Mouse (Mus musculus) brain, embryonic 14.5 days (tissue): ENCODE measurements at regions not wholly inside any gene's neighbourhood (a gene's known extent, or its start where the extent isn't known, plus 50 kb on each side); places are given as distances from the start of the nearest gene placed in this dataset.
"Not testable (repeated sequence)": the region's sequence is repeated elsewhere in the genome, so short reads cannot be mapped to it uniquely, and the experiment has no call there.

Experiments
- DNase-seq: peaks from one replicate; pipeline ENCODE4 v3.0.0-alpha.2; 2011; ENCODE audit warnings: low read depth
- POLR2A ChIP-seq: fragments of 200-500 bp; IDR thresholded peaks from 2 replicates; pipeline ENCODE4 v1.6.1; 2012; ENCODE audit warnings: mild to moderate bottlenecking, inconsistent platforms, borderline replicate concordance; ENCODE audit not compliant: poor library complexity, insufficient read depth, insufficient read length, severe bottlenecking; ENCODE audit errors: extremely low read depth

DNA sequence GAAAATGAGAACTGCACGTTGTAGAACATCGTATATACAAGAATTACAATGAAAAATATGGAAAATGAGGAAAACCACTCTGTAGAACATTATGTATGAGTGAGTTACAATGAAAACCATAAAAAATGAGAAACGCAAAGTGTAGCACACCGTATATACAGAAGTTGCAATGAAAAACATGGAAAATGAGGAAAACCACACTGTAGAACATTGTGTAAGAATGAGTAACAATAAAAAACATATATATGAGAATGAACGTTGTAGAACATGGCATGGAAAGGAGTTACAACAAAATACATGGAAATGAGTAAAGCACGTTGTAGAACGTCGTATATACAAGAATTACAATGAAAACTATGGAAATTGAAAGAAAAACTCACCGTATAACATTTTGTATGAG lies 378.6 kb downstream of the Gm3376 start:
- DNase-seq: peak; percentile 87

DNA sequence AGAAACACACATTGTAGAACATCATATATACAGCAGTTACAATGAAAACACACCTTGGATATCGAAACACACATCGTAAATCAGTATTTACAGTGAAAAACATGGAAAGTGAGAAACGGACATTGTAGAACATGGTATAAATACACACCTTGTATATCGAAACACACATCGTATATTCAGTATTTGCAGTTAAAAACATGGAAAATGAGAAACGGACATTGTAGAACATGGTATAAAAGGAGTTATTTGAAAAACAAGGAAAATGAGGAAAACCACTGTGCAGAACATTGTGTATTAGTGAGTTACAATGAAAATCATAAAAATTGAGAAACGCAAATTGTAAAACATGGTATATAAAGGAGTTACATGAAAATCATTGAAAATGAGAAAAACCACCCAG lies 379.2 kb downstream of the Gm3376 start:
- not testable (repeated sequence) for DNase-seq

- DNase-seq: peak; percentile 24
Measured at GRCm38 (mm10) chrY:4152998-4153397, 381.5 kb downstream of the Gm3376 start.

DNA sequence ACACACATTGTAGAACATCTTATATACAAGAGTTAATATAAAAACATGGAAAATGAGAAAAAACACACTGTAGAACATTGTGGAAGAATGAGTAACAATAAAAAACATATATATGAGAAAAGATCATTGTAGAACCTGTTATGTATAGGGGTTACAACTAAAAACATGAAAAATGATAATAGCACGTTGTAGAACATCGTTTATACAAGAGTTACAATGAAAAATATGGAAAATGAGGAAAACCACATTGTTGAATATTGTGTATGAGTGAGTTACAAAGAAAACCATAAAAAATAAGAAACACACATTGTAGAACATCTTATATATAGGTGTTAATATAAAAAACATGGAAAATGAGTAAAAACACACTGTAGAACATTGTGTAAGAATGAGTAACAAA lies 388.9 kb downstream of the Gm3376 start:
- peak; percentile 6 for DNase-seq
- TF ChIP-seq POLR2A: no peak
